Mouse (Mus musculus): Measurements from ENCODE around the gene Mblac1.
"Not testable (repeated sequence)": the region's sequence is repeated elsewhere in the genome, so short reads cannot be mapped to it uniquely, and the experiment has no call there.

The Mblac1 gene

DNA sequence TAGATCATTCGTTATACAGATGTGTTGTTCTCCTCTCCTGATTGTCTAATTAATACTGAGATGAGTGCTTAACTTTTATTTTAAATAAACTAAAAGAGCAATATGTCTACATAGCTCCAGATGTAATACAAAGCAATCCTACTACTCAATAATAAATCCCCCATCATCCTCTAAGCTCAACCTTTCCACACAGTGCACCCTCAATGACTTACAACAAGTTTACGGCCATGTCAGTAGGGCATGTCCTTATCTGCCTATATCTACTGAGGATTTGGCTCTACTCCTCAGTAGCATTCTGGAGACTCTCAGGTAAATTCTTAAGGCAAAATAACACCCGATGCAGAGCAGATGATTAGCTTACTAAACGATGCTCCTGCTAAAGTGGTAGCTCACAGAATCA lies 13.8 kb downstream of the Mblac1 start:
- no peak for DNase-seq (ENCODE audit: extremely low spot score, low read depth, low spot score)

DNA sequence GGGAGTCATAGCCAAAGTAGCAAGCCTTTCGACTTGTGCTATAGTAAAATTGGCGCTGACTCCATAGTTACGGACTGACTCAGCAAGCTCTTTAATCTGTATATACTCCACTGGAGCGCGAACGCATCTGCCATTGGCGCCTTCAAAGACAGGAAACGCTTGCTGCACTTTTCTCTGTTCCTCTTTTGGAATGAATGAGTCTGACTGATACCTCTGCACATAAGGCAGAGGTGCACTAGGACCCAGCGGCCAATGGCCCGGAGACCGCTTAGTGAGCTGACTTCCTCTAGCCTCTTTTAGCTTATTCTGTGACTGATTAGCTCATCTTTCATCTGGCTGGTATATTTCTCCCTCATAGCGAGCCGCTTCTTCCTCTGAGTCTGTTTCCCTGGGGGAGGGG lies 22.5 kb downstream of the Mblac1 start:
- DNase-seq (ENCODE audit: extremely low spot score, low read depth, low spot score): not testable (repeated sequence)

- no peak for DNase-seq (ENCODE audit: extremely low spot score, low read depth, low spot score)
Observed at GRCm38 (mm10) chr5:138219864-138220263, 25.8 kb downstream of the Mblac1 start.

DNA sequence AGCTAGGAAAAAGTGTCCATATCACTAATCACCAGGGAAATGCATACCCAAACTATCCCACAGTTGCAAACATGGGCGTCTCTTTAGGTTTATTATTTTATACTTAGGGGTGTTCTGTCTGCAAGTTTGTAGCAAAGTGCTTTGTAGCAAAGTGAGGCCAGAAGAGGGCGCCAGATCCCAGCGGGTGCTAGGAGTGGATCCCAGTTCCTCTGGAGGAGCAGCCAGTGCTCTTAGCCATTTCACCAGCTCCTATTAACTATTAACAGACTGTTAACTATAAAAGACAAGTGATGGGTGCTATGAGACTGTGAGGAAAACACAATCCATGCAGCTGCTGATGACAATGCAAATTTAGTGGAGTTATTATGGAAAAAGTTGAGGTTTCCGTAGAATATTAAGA lies 28.0 kb downstream of the Mblac1 start:
- peak; percentile 20 for DNase-seq (ENCODE audit: extremely low spot score, low read depth, low spot score)

GRCm38 (mm10) chr5:138223287-138223686 lies 29.2 kb downstream of the Mblac1 start:
- no peak for DNase-seq (ENCODE audit: extremely low spot score, low read depth, low spot score)

DNA sequence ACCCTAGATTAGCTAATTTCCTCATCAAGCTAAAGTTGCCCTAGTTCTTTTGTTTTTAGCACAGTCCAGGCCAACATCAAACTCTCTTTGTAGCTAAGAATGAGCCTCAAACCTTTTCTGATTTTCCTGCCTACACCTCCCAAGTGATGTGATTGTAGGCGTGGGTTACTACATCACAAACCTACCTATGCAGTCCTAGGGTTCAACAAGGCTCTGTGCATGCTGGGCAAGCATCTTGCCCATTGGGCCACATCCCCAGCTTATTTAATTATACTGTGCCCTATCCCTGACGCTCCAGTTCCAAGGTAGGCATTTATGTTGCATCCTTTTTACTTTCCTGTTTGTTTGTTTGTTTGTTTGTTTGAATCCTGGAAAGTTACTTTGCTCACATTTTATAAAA lies 31.6 kb downstream of the Mblac1 start, which contains the start of gene Nxpe5:
Nxpe5 (plus strand) TSS at position 199 of the 400 bp plus-strand sequence.
- DNase-seq (ENCODE audit: extremely low spot score, low read depth, low spot score): no peak

DNA sequence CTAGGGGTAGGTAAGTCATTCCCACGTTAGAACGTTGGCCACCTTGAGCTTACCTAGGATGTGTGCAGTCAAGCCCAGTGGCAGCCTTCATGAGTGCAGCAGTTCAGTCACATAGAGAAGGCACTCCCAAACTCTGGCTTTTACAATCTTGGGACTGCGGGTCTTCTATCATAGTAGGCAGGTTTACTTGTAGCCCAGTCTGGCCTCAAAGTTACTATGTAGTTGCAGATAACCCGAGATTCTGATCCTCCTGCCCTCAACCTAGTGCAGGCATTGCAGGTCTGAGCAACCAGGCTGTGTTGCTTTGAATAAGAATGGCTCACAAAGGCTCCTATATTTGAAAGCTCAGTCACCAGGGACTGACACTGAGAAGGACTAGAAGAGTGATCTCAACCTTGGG lies 32.4 kb downstream of the Mblac1 start:
- no peak for DNase-seq (ENCODE audit: extremely low spot score, low read depth, low spot score)

DNA sequence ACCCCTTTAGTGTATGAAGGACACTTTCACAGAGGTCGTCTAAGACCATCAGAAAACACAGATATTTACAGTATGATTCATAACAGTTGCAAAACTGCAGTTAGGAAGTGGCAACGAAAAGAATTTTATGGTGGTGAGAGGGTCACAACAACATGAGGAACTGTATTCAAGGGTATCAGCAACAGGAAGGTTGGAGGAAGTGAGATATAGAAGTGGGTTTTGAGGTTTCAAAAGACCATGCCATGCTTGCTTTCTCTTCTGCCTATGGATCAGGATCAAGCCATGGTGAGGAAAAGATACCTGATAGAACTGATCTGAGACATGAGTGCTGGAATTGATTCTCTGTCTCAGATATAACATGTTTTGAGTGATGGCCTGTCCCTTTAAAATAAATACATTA lies 33.3 kb downstream of the Mblac1 start:
- DNase-seq (ENCODE audit: extremely low spot score, low read depth, low spot score): no peak

- DNase-seq (ENCODE audit: extremely low spot score, low read depth, low spot score): no peak
Observed at GRCm38 (mm10) chr5:138228026-138228425, 33.9 kb downstream of the Mblac1 start.

DNA sequence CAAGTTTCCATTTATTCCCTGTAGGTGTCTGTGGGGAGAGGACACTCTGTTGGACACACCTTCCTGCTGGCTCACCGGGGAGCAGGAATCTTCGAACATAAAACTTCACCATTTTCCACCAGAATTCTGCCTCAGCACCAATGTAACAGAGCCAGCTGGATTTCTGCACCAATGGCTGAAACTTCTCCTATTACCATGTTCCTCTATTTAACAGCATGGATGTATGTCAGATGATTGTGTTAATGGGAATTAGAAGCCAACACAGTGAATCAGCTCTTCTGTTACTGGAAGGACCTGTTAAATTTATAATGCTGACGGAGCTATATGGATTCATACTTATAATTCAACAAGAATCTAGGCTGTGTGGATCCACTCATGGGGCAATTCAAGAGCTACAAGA lies 35.4 kb downstream of the Mblac1 start:
- DNase-seq (ENCODE audit: extremely low spot score, low read depth, low spot score): no peak

DNA sequence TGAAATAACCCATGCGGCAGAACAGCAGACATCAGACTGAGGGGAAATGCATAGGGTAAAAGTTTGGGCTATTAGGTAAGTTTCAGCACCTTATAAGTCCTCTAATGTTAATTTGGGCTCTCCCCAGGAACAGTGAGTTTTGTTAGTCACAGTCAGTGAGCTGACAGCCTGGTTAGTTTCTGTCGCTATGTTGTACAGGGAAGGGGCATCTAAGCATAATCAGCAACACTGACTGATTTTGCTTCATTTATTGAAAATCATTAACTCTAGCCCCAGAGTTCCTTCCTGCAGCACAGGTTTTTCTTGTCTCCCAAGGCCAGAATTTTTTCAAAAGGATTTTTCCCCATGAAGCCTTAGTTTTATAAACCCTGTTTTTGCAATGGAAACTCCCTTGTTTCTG lies 39.7 kb downstream of the Mblac1 start:
- DNase-seq (ENCODE audit: extremely low spot score, low read depth, low spot score): no peak

GRCm38 (mm10) chr5:138234224-138234623 lies 40.1 kb downstream of the Mblac1 start:
- DNase-seq (ENCODE audit: extremely low spot score, low read depth, low spot score): no peak

DNA sequence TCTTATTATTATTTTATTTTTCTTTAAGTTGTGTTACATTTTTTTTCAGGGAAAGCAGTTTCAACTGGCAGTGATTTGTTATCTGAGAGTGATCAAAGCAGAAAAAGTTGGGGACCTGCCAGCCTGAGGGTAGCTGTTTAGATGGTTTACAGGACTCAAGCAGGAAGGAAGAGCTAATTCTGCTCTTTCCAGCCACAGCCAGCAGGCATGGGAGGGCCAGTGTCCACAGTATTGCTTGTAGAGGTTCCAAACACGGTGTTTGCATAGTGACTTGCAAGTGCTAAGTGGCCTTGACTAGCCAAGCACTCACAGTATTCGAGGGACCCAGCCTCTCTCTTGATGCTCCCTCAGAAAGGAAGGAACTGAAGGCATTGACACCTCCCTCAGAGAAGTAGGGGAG lies 47.4 kb downstream of the Mblac1 start:
- no peak for DNase-seq (ENCODE audit: extremely low spot score, low read depth, low spot score)
